Mouse (Mus musculus): ENCODE data around the gene Exoc8.

GRCm38 (mm10) chr8:124926351-124926771 is 28.9 kb upstream of the Exoc8 start:
- TF ChIP-seq CTCF (IDR thresholded peaks at IDR 0.05; ENCODE audit: low read depth) (no peak), EP300 (IDR thresholded peaks at IDR 0.05; ENCODE audit: low read depth) (no peak)

Measured in liver, embryonic 14.5 days (tissue).